Mouse (Mus musculus) c-Kit-positive CD71-positive TER-119-positive erythroid progenitor cells, embryonic 14.5 days (primary cell): ENCODE results near the gene Dock3.

Experiments
- DNase-seq: peaks from one replicate; pipeline ENCODE4 v3.0.0-alpha.2; 2013; ENCODE audit warnings: low spot score

The Dock3 gene

DNA sequence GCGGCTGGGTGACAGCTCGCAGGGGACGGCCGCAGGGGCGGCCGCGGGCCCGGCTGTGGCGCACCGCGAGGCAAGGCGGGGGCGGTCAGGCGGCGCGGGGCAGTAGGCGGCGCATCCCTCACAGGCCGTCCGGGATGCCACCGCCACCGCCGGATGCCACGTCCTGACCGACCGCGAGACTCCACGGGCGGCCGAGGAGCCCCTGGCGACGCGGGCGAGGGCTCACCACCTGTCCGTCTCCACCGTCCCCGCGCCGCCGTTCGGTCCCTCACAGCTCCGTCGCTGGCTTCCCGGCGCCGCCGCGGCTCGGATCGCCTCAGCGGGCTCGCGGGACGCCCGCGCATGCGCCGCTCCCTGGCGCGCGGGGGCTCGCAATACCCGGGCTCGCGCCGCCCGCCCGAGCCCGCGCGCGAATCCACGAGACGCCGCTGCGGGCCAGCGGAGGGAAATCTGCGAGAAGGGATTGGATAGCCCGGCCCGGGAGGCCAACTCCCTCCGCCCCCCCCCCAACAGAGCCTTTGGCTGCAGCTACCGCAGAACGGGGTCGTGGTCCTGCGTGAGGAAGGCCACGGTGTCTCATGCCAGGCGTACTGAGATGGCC lies at the start of gene Dock3:
TSS of gene Dock3 (minus strand) at position 371 of the 601 bp plus-strand sequence.
- no peak for DNase-seq

- DNase-seq = no peak
Observed at GRCm38 (mm10) chr9:107280322-107281027, 48.8 kb upstream of the Dock3 start.

GRCm38 (mm10) chr9:107279378-107280321 lies 47.9 kb upstream of the Dock3 start:
- no peak for DNase-seq

- DNase-seq = no peak
Observed at GRCm38 (mm10) chr9:107278527-107279377, 47.0 kb upstream of the Dock3 start.

DNA sequence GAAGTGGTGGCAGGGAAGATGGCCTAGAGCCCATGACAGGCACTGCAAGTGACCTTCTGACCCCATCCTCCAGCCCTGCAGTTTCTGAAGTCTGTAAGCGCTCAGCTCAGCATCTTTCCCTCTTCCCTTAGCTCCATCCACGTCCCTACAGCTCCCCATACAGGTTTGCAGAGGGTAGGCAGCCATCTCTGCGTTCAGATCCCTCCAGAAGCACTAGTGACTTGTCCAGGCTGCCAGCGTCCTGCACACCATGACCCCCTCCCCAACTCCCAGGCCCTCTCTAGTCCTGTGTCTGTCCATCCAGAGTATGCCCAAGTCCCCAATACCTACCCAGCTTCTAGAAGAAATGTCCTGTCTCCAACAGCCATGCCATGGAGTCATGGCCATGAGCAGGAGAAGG lies 46.4 kb upstream of the Dock3 start:
- no peak for DNase-seq

- no peak for DNase-seq
Observed at GRCm38 (mm10) chr9:107277603-107278002, 45.9 kb upstream of the Dock3 start.

- DNase-seq = no peak
Observed at GRCm38 (mm10) chr9:107275710-107276109, 44.0 kb upstream of the Dock3 start.

DNA sequence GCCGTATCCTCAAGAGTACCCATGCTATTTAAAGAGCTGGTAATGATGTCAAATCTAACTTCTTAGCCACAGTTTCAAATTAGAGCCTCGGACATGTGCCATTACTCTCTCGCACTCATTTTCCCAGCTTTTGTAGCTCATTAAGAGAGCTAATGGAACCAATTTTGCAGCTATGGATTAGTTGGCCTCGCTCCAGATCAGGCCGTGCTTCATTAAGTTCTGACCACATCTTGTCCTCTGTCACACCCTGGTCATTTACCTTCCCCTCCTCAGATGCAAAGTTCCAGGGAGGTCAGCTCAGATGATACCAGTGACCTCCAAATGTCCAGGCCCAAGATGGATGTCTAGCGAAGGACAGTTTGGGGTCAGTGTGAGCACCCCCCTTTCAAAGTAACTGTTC lies 43.0 kb upstream of the Dock3 start:
- no peak for DNase-seq

DNA sequence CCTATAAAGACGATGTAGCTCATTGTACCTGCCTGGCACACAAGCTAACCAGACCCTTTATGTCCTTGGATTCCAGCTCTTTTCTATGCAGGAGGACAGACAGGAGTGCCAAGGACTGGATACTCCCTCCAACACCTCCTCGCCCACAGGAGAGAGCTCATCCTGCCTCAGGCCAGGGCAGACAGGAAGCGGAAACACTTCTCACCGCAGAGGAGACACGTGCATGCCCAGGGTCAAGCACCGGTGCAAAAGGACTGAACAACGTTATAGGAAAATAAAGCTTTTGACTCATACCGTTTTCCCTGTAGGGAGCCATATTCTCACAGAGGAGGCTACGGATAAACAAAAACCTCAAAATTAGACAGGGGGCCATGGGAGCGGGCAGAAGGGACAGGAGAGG lies 41.5 kb upstream of the Dock3 start:
- DNase-seq = no peak

DNA sequence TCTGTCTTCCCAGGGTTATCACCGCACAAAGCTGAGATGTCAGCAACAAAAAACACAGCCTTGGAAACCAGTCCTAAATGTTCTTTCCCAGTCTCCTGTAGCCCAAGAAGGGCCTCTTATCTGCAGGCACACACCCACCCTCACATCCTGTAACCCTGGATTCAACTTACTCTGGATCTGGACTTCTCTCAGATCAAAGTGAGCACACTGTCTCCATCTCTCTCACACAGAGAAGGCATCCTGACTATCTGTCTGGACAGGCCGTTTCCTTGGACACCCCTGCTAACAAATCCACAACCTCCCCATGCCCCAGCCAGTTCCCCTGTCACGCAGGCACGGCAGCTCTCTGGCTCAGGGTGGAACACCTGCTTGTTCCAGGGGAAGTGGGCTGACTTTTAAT lies 40.6 kb upstream of the Dock3 start:
- DNase-seq = no peak

DNA sequence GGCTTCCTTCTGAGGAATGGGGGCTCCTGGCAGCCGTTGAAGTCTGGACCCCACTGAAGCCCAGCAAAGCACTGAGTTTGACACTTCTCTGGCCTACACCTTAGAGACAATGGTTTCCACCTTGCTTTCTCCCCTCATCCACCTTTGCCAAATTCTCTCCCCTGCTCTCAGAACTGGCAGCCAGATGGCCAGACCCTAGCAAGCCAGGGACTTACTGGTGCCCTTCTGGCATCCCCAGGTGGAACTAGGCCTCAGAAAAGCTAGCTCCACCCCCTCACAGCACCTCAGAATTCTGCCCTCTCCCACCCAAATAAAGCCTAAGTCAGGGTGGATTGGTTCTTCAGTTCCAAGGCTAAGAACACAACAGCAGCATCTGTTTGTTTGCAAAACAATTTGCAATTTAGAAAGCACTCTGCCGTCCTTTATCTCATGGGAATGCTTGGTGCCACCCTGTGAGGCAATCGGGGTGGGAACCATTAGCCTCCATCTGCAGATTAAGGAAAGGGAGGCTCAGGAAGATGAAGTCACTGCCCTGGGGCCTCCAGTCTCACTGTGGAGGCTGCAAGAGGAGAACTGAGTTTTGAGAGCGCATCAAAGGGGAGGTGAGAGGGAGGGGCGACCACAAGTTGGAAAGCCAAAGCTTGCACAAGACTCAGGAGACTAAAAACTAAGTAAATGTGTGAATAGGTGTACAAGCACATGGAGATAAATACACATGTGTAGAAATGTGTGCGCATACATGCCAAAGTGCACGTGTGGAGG lies 39.6 kb upstream of the Dock3 start:
- DNase-seq = no peak

DNA sequence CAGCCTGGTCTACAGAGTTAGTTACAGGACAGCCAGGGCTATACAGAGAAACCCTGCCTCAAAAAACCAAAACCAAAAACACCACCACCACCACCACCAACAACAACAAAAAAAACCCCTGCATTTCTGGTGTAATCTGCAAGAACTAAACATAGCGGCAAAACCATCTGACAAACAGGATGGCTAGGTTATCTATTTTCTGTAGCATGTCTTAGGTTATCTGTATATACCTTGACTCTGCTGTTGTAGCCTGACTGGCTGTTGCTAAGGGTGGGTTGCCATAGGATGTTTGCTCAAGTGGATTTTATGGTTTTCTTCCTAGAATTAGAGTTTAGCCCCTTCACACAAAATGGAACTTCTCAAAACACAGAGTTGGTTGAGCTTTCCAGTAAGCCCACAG lies 38.1 kb upstream of the Dock3 start:
- DNase-seq = no peak

DNA sequence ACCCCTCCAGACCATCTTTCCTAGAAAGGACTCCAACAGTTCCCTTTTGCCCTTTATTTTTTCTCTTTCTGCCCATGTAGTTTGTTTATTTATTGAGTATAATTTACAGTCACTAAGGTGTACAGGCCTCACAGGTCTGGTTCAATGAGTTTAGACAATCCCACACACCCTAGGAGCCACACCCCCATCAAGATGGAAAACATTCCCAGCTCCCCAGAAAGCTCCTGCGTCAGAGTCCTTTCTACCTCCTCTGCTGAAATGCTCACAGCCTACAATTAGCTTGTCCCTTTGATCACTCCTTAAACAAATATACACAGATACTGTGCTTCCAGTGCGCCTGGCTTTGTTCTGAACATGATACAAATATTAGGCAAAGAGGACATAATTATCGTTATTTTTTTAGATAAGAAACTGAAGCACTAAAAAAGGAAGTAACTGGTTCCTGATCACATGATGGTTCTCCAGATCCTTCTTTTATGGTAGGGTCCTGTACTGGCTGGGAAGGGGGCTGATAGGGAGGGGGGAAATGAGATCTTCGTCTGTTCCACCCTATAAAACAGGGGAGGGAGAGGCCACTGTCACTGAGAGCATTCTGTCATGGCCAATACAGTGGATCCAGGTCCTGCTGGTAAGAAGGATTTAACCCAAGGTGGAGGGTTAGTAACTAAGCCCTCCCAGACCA lies 36.2 kb upstream of the Dock3 start:
- DNase-seq = no peak

DNA sequence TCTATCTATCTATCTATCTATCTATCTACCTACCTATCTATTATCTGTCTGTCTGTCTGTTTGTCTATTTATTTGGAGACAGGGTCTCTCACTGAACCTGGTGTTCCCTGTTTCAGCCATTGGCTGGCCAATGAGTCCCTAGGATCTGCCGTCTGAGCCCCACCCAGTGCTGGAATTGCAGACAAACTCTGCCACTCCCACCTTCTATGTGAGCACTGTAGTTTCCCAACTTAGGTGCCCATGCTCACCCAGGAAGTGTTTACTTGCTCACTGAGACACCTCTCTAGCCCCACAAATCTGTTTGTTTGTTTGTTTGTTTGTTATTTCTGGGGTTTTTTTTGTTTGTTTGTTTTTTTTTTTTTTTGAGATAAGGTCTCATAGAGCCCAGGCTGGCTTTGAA lies 35.3 kb upstream of the Dock3 start:
- no peak for DNase-seq

- no peak for DNase-seq
Observed at GRCm38 (mm10) chr9:107264731-107265130, 33.0 kb upstream of the Dock3 start.

- no peak for DNase-seq
Observed at GRCm38 (mm10) chr9:107263912-107264311, 32.2 kb upstream of the Dock3 start.

DNA sequence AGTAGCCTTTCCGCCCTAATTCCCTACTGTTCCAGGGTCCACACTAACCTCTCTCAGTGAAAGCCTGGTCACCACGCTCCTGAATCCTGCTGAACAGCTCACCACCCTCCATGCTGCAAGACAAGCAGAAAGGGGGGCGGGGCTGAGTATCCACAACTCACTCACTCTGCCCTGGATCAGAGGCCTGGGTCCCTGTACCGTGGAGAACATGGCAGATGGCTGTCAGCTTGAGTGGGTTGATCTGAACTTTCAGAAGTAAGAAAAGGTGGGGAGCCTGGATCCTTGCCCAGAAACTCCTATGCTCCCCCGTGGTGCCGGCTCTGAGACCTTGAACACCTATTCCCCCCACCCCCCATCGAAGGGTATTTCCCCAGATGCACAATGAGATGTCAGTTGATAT lies 30.7 kb upstream of the Dock3 start:
- DNase-seq = no peak

DNA sequence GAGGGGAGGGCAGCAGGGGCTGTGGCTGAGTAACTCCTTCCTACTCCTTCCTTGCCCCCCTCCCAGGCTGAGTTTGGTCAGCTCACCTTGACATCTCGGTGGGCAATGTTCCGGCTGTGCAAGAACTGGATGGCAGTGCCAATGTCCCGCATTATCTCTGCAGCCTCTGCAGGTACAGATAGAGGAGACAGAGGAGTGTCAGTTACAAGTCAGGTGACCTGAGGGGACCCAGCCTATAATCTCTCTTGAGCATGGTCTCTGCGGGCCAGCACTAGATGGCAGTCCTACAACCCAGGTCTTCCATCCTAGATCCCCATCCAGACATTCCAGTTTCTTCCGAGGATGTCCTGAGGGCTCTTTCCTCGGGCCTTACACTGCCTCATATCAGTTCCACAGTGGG lies 30.1 kb upstream of the Dock3 start:
- DNase-seq = no peak

- DNase-seq = no peak
Observed at GRCm38 (mm10) chr9:107260836-107261235, 29.1 kb upstream of the Dock3 start.

DNA sequence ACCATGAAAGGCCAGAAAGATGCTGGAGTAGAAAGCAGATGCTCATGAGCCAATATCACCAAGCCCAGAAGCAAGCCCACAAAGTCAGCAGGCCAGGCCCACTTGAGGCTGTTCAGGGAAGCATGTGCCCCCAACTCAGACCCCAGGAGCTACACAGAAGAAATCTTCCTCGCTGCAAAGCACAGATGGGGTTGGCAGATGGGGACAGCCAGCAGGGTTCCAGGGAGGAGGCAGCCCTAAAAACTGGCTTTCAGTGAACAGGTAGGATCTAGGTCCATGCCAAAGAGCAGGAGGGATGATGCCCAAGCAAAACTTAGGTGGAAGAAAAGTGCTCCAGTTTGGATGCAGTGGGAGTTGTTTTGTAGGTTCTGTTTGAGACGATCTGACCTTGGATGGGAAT lies 28.7 kb upstream of the Dock3 start:
- no peak for DNase-seq

DNA sequence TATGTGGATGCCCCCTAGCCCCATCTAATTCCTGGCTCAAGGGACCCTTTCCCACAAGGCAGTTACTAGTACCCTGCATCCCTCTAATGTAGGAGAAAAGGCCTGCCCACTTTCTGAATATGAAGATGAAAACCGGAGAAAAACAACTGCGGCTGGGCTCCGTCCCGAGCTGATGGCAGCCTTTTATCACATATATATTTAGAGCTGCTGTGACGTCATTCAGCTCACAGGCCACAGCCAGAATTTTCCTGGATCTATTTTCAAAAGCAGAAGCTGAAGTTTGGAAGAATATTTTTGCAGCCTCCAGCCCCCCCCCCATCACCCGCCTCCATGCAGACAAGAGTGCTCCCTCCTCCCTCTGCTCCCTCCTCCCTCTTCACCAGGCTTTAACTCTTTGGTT lies 27.9 kb upstream of the Dock3 start:
- DNase-seq = no peak
